Mouse (Mus musculus): ENCODE measurements around the gene Kcnab1. TPM values are rescaled to one million over a fixed set of nuclear protein-coding genes. Genes with fewer than 3 reads are reported as not detected.

The Kcnab1 gene
- total RNA-seq, 2 experiments from 2014 or later, result 88.7 to 103 TPM

DNA sequence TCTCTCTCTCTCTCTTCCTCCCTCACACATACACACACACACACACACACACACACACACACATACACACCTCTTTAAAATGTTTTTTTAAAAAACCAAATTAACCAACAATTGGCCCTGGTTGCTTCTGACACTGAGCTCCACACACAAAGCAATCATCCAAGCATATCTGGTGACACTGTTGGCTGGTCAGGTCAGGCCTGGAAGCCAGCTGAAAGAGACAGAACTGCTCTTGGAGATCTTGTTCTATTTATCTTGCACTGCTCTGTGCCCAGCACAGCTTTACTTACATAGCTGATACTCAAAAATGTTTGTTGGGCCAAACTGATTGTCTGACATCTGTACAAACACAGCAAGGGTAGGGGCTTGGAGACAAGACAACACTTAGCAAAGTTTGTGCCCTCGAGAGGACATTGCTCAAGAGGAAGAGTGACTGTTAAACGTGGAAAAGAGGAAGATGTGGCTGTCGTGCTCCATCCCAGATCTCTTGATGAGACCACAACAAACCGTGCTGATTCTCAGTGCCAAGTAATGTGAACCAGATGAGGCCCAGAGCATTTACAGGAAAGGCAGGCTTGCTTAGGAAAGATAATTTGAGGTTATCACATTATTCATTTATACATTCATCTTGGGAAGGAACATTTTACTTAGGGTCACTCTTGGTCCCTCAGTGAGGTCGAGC lies 308.9 kb downstream of the Kcnab1 start:
- DNase-seq (ENCODE audit: low spot score in 2 of 2), result no peak

DNA sequence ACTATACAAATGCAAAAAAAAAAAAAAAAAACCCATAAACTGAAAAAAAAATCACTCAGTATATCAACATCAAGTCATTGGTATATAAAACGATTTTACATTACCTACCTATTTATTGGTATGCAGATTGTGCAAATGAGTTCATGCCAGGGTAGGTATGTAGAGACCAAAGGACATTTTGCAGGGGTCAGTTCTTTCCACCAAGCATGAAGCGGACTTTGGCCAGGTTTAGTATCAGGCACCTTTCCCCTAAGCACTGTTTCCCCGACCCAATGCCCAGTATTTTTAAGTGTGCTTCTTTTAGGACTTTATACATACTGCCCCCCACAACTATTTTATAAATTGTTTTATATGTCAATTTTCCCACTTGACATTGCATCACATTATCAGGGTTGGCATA lies 310.5 kb downstream of the Kcnab1 start:
- DNase-seq (ENCODE audit: low spot score in 2 of 2), result no peak
